Mouse (Mus musculus): Measurements from ENCODE around the gene Myb. TPM values are rescaled to one million over a fixed set of nuclear protein-coding genes. Genes with fewer than 3 reads are reported as not detected.

The Myb gene
- polyA plus RNA-seq, 1 experiment from 2014 or later, result 5.6 TPM

GRCm38 (mm10) chr10:21112689-21113088 lies 48.1 kb downstream of the Myb start:
- Histone ChIP-seq H3K4me1 (peaks cover 10% of the 10 kb centered on the region), H3K9ac (no peak overlapping the region), H3K4me3 (no peak overlapping the region), H3K27me3 (no peaks in the 10 kb centered on the region), H3K36me3 (ENCODE audit: poor library complexity, severe bottlenecking) (no peaks in the 10 kb centered on the region), H3K4me2 (no peak overlapping the region), H3K9me3 (replicated peaks) (no peaks in the 10 kb centered on the region), H3K27ac (no peak overlapping the region)
- no peak for ATAC-seq
- 82% methylated on average over 2 of the region's 2 CpGs for WGBS

GRCm38 (mm10) chr10:21109337-21110056 lies 51.3 kb downstream of the Myb start:
- H3K4me3 ChIP-seq, result no peak overlapping the region
- H3K36me3 ChIP-seq (ENCODE audit: poor library complexity, severe bottlenecking), result no peaks in the 10 kb centered on the region
- ATAC-seq, result peak; percentile 53; the same call in 1 of the 2 replicates
- no peak overlapping the region for H3K9ac ChIP-seq
- peaks cover 4% of the 10 kb centered on the region for H3K9me3 ChIP-seq (replicated peaks)
- H3K27me3 ChIP-seq, result no peaks in the 10 kb centered on the region
- WGBS, result 29% methylated on average over 7 of the region's 7 CpGs
- H3K4me1 ChIP-seq, result peaks cover 10% of the 10 kb centered on the region
- H3K27ac ChIP-seq, result no peak overlapping the region
- H3K4me2 ChIP-seq, result no peak overlapping the region

- Histone ChIP-seq H3K9ac (no peak overlapping the region), H3K4me1 (peaks cover 10% of the 10 kb centered on the region), H3K27me3 (no peaks in the 10 kb centered on the region), H3K4me2 (no peak overlapping the region), H3K9me3 (replicated peaks) (peaks cover 4% of the 10 kb centered on the region), H3K4me3 (no peak overlapping the region), H3K36me3 (ENCODE audit: poor library complexity, severe bottlenecking) (no peaks in the 10 kb centered on the region), H3K27ac (no peak overlapping the region)
- ATAC-seq, result no peak
- WGBS, result 91% methylated on average over 2 of the region's 2 CpGs
These were observed 52.0 kb downstream of the Myb start for GRCm38 (mm10) chr10:21108796-21109195.

- peaks cover 4% of the 10 kb centered on the region for H3K9me3 ChIP-seq (replicated peaks)
- H3K27me3 ChIP-seq, result no peaks in the 10 kb centered on the region
- no peak overlapping the region for H3K27ac ChIP-seq
- WGBS, result 92% methylated on average over 5 of the region's 5 CpGs
- peaks cover 10% of the 10 kb centered on the region for H3K4me1 ChIP-seq
- no peak overlapping the region for H3K4me2 ChIP-seq
- no peak overlapping the region for H3K4me3 ChIP-seq
- ATAC-seq, result no peak
- no peak overlapping the region for H3K9ac ChIP-seq
- no peaks in the 10 kb centered on the region for H3K36me3 ChIP-seq (ENCODE audit: poor library complexity, severe bottlenecking)
These were observed 52.6 kb downstream of the Myb start for GRCm38 (mm10) chr10:21108182-21108581.

GRCm38 (mm10) chr10:21105206-21105605 lies 55.6 kb downstream of the Myb start:
- Histone ChIP-seq H3K4me1 (peaks cover 28% of the 10 kb centered on the region), H3K36me3 (ENCODE audit: poor library complexity, severe bottlenecking) (no peaks in the 10 kb centered on the region), H3K27me3 (peaks cover 14% of the 10 kb centered on the region), H3K9me3 (replicated peaks) (peaks cover 4% of the 10 kb centered on the region), H3K9ac (no peak overlapping the region), H3K4me2 (no peak overlapping the region), H3K4me3 (no peak overlapping the region), H3K27ac (no peak overlapping the region)
- ATAC-seq, result no peak
- WGBS, result 89% methylated on average over 2 of the region's 2 CpGs

GRCm38 (mm10) chr10:21102689-21103088 lies 58.1 kb downstream of the Myb start:
- Histone ChIP-seq H3K9me3 (replicated peaks) (peaks cover 4% of the 10 kb centered on the region), H3K27ac (no peak overlapping the region), H3K27me3 (peaks cover 27% of the 10 kb centered on the region), H3K4me3 (no peak overlapping the region), H3K36me3 (ENCODE audit: poor library complexity, severe bottlenecking) (no peaks in the 10 kb centered on the region), H3K4me1 (peaks cover 17% of the 10 kb centered on the region), H3K9ac (no peak overlapping the region), H3K4me2 (no peak overlapping the region)
- WGBS, result 70% methylated on average over 7 of the region's 7 CpGs
- no peak for ATAC-seq

- Histone ChIP-seq H3K9ac (no peak overlapping the region), H3K4me3 (no peak overlapping the region), H3K4me1 (peaks cover 17% of the 10 kb centered on the region), H3K9me3 (replicated peaks) (peaks cover 2% of the 10 kb centered on the region), H3K36me3 (ENCODE audit: poor library complexity, severe bottlenecking) (no peaks in the 10 kb centered on the region), H3K27me3 (peaks cover 27% of the 10 kb centered on the region), H3K27ac (no peak overlapping the region), H3K4me2 (no peak overlapping the region)
- no peak; the same call in 1 of the 2 replicates for ATAC-seq
- 4% methylated on average over 4 of the region's 4 CpGs for WGBS
These were observed 58.8 kb downstream of the Myb start for GRCm38 (mm10) chr10:21101948-21102347.

- no peaks in the 10 kb centered on the region for H3K9me3 ChIP-seq (replicated peaks)
- peaks cover 17% of the 10 kb centered on the region for H3K4me1 ChIP-seq
- WGBS, result 23% methylated on average over 9 of the region's 9 CpGs
- no peak for ATAC-seq
- H3K4me3 ChIP-seq, result no peak overlapping the region
- H3K36me3 ChIP-seq (ENCODE audit: poor library complexity, severe bottlenecking), result no peaks in the 10 kb centered on the region
- peaks cover 28% of the 10 kb centered on the region for H3K27me3 ChIP-seq
- no peak overlapping the region for H3K4me2 ChIP-seq
- no peak overlapping the region for H3K9ac ChIP-seq
- no peak overlapping the region for H3K27ac ChIP-seq
These were observed 60.0 kb downstream of the Myb start for GRCm38 (mm10) chr10:21100646-21101249.

- ATAC-seq, result no peak
- Histone ChIP-seq H3K36me3 (ENCODE audit: poor library complexity, severe bottlenecking) (no peaks in the 10 kb centered on the region), H3K27me3 (peaks cover 35% of the 10 kb centered on the region), H3K4me2 (no peak overlapping the region), H3K9me3 (replicated peaks) (no peaks in the 10 kb centered on the region), H3K4me1 (peaks cover 17% of the 10 kb centered on the region), H3K4me3 (no peak overlapping the region), H3K9ac (no peak overlapping the region), H3K27ac (no peak overlapping the region)
- WGBS, result 84% methylated on average over 7 of the region's 7 CpGs
These were observed 61.3 kb downstream of the Myb start for GRCm38 (mm10) chr10:21099515-21099914.

GRCm38 (mm10) chr10:21095541-21095940 lies 65.2 kb downstream of the Myb start:
- Histone ChIP-seq H3K27me3 (peaks cover 58% of the 10 kb centered on the region), H3K9me3 (replicated peaks) (no peaks in the 10 kb centered on the region), H3K27ac (no peak overlapping the region), H3K36me3 (ENCODE audit: poor library complexity, severe bottlenecking) (no peaks in the 10 kb centered on the region), H3K9ac (no peak overlapping the region), H3K4me1 (peaks cover 20% of the 10 kb centered on the region), H3K4me2 (no peak overlapping the region), H3K4me3 (no peak overlapping the region)
- WGBS, result 78% methylated on average over 14 of the region's 14 CpGs
- no peak for ATAC-seq

- H3K9me3 ChIP-seq (replicated peaks), result no peaks in the 10 kb centered on the region
- no peak overlapping the region for H3K27ac ChIP-seq
- H3K36me3 ChIP-seq (ENCODE audit: poor library complexity, severe bottlenecking), result no peaks in the 10 kb centered on the region
- H3K27me3 ChIP-seq, result peaks cover 62% of the 10 kb centered on the region
- H3K9ac ChIP-seq, result no peak overlapping the region
- 92% methylated on average over 2 of the region's 2 CpGs for WGBS
- H3K4me3 ChIP-seq, result no peak overlapping the region
- H3K4me2 ChIP-seq, result no peak overlapping the region
- peaks cover 19% of the 10 kb centered on the region for H3K4me1 ChIP-seq
- ATAC-seq, result no peak
These were observed 65.9 kb downstream of the Myb start for GRCm38 (mm10) chr10:21094896-21095295.

GRCm38 (mm10) chr10:21093301-21093700 lies 67.5 kb downstream of the Myb start:
- Histone ChIP-seq H3K36me3 (ENCODE audit: poor library complexity, severe bottlenecking) (no peaks in the 10 kb centered on the region), H3K27ac (no peak overlapping the region), H3K4me1 (peaks cover 20% of the 10 kb centered on the region), H3K4me2 (no peak overlapping the region), H3K9me3 (replicated peaks) (no peaks in the 10 kb centered on the region), H3K27me3 (peaks cover 62% of the 10 kb centered on the region), H3K4me3 (no peak overlapping the region), H3K9ac (no peak overlapping the region)
- ATAC-seq, result no peak
- WGBS, result 93% methylated on average over 5 of the region's 5 CpGs
